Mouse (Mus musculus) testis, adult 2 months (tissue): Measurements from ENCODE around the gene Them4. TPM values are rescaled to one million over a fixed set of nuclear protein-coding genes. Genes with fewer than 3 reads are reported as not detected.

Experiments
- H3K27ac ChIP-seq: fragments of 200-500 bp; 2 replicates; pipeline ENCODE4 v1.5.1; 2012; ENCODE audit warnings: low read depth, low read length; ENCODE audit not compliant: control insufficient read depth, insufficient read depth
- H3K27me3 ChIP-seq: fragments of 200-500 bp; 2 replicates; pipeline ENCODE4 v1.6.1; 2012; ENCODE audit warnings: mild to moderate bottlenecking, low read length, moderate library complexity; ENCODE audit not compliant: control insufficient read depth, insufficient read depth
- H3K36me3 ChIP-seq: fragments of 200-500 bp; 2 replicates; pipeline ENCODE4 v1.6.1; 2012; ENCODE audit warnings: mild to moderate bottlenecking, low read length; ENCODE audit not compliant: control insufficient read depth, insufficient read depth
- H3K4me1 ChIP-seq: fragments of 200-500 bp; 2 replicates; pipeline ENCODE4 v1.6.1; 2012; ENCODE audit warnings: low read length; ENCODE audit not compliant: control insufficient read depth, insufficient read depth
- H3K4me3 ChIP-seq: fragments of 200-500 bp; 2 replicates; pipeline ENCODE4 v1.5.1; 2012; ENCODE audit warnings: low read depth, mild to moderate bottlenecking, low read length, moderate library complexity, mixed read lengths; ENCODE audit not compliant: control insufficient read depth
- CTCF ChIP-seq: fragments of 200-500 bp; IDR thresholded peaks from 2 replicates; pipeline ENCODE4 v1.5.1; 2012; ENCODE audit warnings: low read depth, mild to moderate bottlenecking, inconsistent platforms, low read length, moderate library complexity; ENCODE audit not compliant: control insufficient read depth, insufficient read depth, insufficient replicate concordance
- POLR2A ChIP-seq: fragments of 200-500 bp; IDR thresholded peaks from 2 replicates; pipeline ENCODE4 v1.6.1; 2012; ENCODE audit warnings: low read depth, mild to moderate bottlenecking, inconsistent platforms, low read length, moderate library complexity; ENCODE audit not compliant: control insufficient read depth
- polyA plus RNA-seq: library from polyadenylated mRNA; depleted of rRNA; stranded (reverse); fragments of >200 nt; gene quantifications from 2 replicates; pipeline ENCODE4 v1.2.3, GENCODE M21; 2012

Gene Them4
- polyA plus RNA-seq, 1 experiment, result 7.3 TPM

DNA sequence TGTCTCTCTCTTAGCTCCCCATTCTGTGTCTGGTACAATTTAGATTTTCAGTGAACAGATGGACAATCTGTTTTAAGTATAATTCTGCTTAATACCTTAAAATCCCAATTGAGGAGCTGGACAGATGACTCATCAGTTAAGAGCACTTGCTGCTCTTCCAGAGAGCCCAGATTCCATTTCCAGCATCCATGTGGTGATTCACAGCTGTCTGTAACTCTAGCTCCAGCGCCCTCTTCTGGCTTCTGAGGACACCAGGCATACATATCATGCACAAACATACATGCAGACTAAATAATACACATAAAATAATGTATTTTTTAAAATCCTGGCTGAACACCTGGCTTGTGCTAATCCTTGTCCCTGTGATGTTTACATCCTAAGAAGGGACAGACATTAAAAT is 50.9 kb downstream of the Them4 start:
- Histone ChIP-seq H3K4me1 (peaks cover 5% of the 10 kb centered on the region), H3K4me3 (no peak overlapping the region), H3K36me3 (no peaks in the 10 kb centered on the region), H3K27me3 (no peaks in the 10 kb centered on the region), H3K27ac (no peak overlapping the region)
- TF ChIP-seq POLR2A, result no peak
- no peak for TF ChIP-seq CTCF

DNA sequence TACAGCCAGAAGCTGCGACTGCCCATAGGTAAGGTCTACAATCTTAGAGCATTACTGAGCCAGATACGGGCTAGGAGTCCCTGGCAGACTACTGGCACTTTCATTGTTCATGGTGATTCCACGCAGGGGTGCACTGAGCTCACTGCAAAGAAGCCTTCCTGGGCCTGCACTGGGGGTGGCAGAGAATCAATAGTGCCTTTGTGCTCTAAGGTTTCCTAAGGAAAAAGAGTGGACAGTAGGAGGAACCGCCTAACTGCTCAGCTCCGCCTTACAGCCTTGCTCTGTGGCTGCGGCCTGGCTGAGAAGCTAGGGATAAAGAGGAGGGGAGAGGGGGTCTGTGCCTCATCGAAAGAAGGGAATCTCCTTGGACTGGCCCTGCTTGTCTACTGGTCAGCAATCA is 52.2 kb downstream of the Them4 start, which contains the start of gene C2cd4d:
Gene C2cd4d (plus strand): TSS at position 301 of the 400 bp plus-strand sequence.
- Histone ChIP-seq H3K4me3 (peak within 1 kb of the TSS; percentile 59), H3K36me3 (no peaks in the 10 kb centered on the region), H3K27ac (no peak within 1 kb of the TSS), H3K27me3 (no peaks in the 10 kb centered on the region), H3K4me1 (peaks cover 5% of the 10 kb centered on the region)
- TF ChIP-seq CTCF, result no peak
- TF ChIP-seq POLR2A, result no peak

GRCm38 (mm10) chr3:94363291-94364153 is 53.6 kb downstream of the Them4 start:
- Histone ChIP-seq H3K36me3 (no peaks in the 10 kb centered on the region), H3K27ac (no peak overlapping the region), H3K4me1 (peaks cover 5% of the 10 kb centered on the region), H3K4me3 (peak overlapping the region; percentile 59), H3K27me3 (no peaks in the 10 kb centered on the region)
- TF ChIP-seq POLR2A, result no peak
- no peak for TF ChIP-seq CTCF

DNA sequence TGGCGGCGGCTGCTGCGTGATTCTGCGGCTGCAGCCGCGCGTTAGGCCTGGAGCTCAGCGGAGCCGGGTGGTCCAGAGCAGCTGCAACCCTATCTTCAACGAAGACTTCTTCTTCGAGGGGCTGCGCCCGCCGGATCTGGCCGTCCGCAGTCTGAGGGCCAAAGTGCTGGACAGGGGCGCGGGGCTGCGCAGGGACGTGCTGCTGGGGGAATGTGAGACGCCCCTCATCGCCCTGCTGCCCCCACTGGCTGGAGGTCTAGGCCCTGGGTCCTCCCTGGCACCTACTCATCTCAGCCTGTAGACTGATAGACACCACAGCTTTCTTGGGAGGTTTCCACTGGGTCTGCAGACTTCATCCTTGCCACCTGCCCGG is 54.3 kb downstream of the Them4 start:
- TF ChIP-seq POLR2A, result no peak
- no peak for TF ChIP-seq CTCF
- peak overlapping the region; percentile 30; the same call in 1 of the 2 replicates for H3K27ac ChIP-seq
- no peaks in the 10 kb centered on the region for H3K27me3 ChIP-seq
- H3K4me3 ChIP-seq, result peak overlapping the region; percentile 59
- no peaks in the 10 kb centered on the region for H3K36me3 ChIP-seq
- H3K4me1 ChIP-seq, result peaks cover 5% of the 10 kb centered on the region

GRCm38 (mm10) chr3:94366761-94367160 is 56.9 kb downstream of the Them4 start:
- Histone ChIP-seq H3K27ac (no peak overlapping the region), H3K4me1 (peaks cover 13% of the 10 kb centered on the region), H3K4me3 (no peak overlapping the region), H3K36me3 (no peaks in the 10 kb centered on the region), H3K27me3 (no peaks in the 10 kb centered on the region)
- TF ChIP-seq CTCF, result peak; percentile 76; the same call in 1 of the 2 replicates
- TF ChIP-seq POLR2A, result no peak

- Histone ChIP-seq H3K36me3 (no peaks in the 10 kb centered on the region), H3K4me3 (no peak overlapping the region), H3K27me3 (no peaks in the 10 kb centered on the region), H3K27ac (no peak overlapping the region), H3K4me1 (peaks cover 19% of the 10 kb centered on the region)
- TF ChIP-seq CTCF (no peak), POLR2A (no peak)
These were observed 57.6 kb downstream of the Them4 start for GRCm38 (mm10) chr3:94367511-94367910.

DNA sequence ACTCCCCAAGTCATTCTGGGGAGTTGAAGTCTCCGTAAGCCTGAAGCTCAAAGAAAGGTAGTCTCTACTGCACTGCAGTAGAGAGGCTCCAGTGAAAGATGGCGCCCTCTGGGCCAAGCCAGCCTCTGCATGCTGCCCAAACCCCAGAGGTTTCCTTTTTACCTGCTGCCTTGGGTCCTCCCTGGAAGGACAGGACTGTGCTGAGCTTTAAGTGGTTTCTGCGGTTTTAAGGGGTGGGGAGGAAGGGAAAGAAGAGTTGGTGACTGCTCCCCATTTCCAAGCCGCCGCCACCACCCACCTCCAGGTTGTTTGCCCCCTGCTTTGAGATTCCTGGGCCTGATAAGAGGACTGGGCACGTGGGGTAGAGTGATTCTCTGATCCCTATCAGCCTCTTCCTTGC is 58.7 kb downstream of the Them4 start:
- H3K27me3 ChIP-seq, result no peaks in the 10 kb centered on the region
- peaks cover 24% of the 10 kb centered on the region for H3K4me1 ChIP-seq
- no peak overlapping the region for H3K4me3 ChIP-seq
- H3K36me3 ChIP-seq, result no peaks in the 10 kb centered on the region
- H3K27ac ChIP-seq, result no peak overlapping the region
- TF ChIP-seq POLR2A (no peak), CTCF (no peak)

DNA sequence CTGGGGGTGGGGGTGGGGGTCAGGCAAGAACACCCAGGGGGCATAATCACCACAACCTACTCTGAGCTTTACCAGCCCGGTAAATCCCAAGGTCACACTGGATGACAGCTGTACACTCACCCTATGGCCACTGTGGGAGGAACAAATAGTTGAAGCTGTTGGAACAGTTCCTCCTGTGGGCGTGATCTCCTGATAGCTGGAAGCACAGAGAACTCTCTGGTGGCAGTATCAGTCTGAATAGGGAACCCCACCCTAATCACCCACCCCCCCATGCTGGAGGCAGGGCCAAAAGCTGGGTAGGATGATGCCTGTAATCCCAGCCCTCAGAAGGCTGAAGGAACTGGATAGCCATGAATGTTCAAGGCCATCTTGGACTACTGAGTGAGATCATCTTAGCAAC is 59.8 kb downstream of the Them4 start:
- TF ChIP-seq CTCF (no peak), POLR2A (no peak)
- Histone ChIP-seq H3K36me3 (no peaks in the 10 kb centered on the region), H3K27ac (no peak overlapping the region), H3K27me3 (no peaks in the 10 kb centered on the region), H3K4me1 (peaks cover 21% of the 10 kb centered on the region), H3K4me3 (no peak overlapping the region)
